In the genomic region with DNA sequence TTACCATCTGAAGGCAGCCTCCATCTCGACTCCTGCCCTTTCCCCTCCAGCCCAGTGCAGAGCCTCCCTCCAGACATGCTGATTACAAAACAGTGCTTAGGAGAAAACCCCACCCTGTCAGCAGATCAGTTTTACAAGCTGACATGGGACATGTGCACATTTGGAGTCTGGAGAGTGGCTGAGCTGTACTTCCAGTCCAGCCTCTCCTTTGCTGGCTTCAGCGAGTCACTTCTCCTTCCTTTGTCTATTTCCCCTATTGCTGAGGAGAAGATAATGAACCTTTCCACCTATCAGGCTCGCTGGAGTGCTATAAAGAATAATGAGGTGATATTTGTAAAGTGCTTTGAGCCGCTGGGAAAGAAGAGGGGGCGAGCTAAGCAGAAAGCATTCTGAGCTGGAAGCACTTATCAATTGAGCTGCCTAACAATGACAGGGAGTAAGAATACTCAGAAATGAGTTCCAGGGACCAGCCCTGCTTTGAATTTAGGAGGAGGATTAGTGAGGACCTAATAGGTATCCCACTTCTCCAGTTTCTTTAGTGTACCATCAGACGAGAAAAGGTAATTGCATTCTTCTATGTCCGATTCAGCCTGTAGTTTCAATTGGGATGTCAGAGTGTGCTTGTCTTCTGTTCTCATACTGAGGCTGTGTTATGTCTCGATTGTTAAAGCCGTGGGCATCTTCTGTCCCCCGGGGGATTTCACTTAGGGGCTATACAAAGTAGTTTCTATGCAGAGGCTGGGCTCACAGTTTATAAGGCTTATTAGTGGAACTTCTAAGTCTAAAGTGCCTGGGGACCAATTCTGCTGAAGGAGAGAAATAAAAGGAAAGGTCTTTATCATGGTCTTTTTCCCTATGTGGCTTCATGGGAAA, we compare ENCODE assay signal across 9 mouse cellular contexts.
DNase-seq lines count a peak whose midpoint lies in the region; ATAC-seq and TF ChIP-seq lines count a peak whose summit lies in the region.
"Had no signal": no experiment of that assay in that cellular context is flagged by ENCODE, and none has a peak within 500 bp of the region (broad histone marks: within the 10 kb centered on the region; RNA-seq: fewer than 3 reads in every experiment).

No protein-coding gene starts in this region.

- H3K4me1 ChIP-seq in forebrain, postnatal 0 days (ENCODE audit: insufficient read depth): peaks cover 18% of the 10 kb centered on the region; the same call in 1 of the 2 replicates
- peaks cover 47% of the 10 kb centered on the region for H3K4me1 ChIP-seq in hindbrain, embryonic 15.5 days (replicated peaks)
- peaks cover 8% of the 10 kb centered on the region; the same call in 1 of the 2 replicates for H3K4me1 ChIP-seq in small intestine, adult 2 months (ENCODE audit: control insufficient read depth, insufficient read depth, insufficient read length, low read length)

- TF ChIP-seq CTCF in forebrain, postnatal 0 days (IDR thresholded peaks at IDR 0.05; ENCODE audit: low read depth): no peak
- no peak for TF ChIP-seq CTCF in small intestine, adult 2 months (IDR thresholded peaks at IDR 0.05; ENCODE audit: extremely low read depth, insufficient read length, insufficient replicate concordance, low read depth, low read length)

- H3K27me3 ChIP-seq in forebrain, postnatal 0 days (ENCODE audit: insufficient read depth, low read length): 0 out of 2 replicates have a peak, but pooled peaks cover 3% of the 10 kb centered on the region
- H3K27me3 ChIP-seq in hindbrain, embryonic 15.5 days: no peaks in the 10 kb centered on the region
- H3K27me3 ChIP-seq in small intestine, adult 2 months (ENCODE audit: control insufficient read depth, insufficient read depth, low read length): no peaks in the 10 kb centered on the region

- H3K9ac ChIP-seq in forebrain, postnatal 0 days: no peak overlapping the region
- peak overlapping the region; percentile 32 for H3K9ac ChIP-seq in hindbrain, embryonic 15.5 days
- H3K9ac ChIP-seq: liver, embryonic 14.5 days had no signal

- peak overlapping the region; percentile 21; the same call in 1 of the 2 replicates for H3K27ac ChIP-seq in forebrain, postnatal 0 days (ENCODE audit: low read depth, low read length)
- peak overlapping the region; percentile 20 for H3K27ac ChIP-seq in hindbrain, embryonic 15.5 days (replicated peaks)
- peak overlapping the region; percentile 48 for H3K27ac ChIP-seq in small intestine, adult 2 months (ENCODE audit: insufficient read depth, low read depth, low read length)
- H3K27ac ChIP-seq: liver, embryonic 14.5 days had no signal

- H3K9me3 ChIP-seq in forebrain, postnatal 0 days (ENCODE audit: low read length): no peaks in the 10 kb centered on the region
- H3K9me3 ChIP-seq in hindbrain, embryonic 15.5 days: no peaks in the 10 kb centered on the region

- ATAC-seq in forebrain, postnatal 0 days: peak; percentile 91
- peak; percentile 73 for ATAC-seq in hindbrain, embryonic 15.5 days (ENCODE audit: low FRiP score, low read depth)

- H3K36me3 ChIP-seq in forebrain, postnatal 0 days (ENCODE audit: insufficient read depth): no peaks in the 10 kb centered on the region
- H3K36me3 ChIP-seq in hindbrain, embryonic 15.5 days: no peaks in the 10 kb centered on the region
- H3K36me3 ChIP-seq in small intestine, adult 2 months (ENCODE audit: control insufficient read depth, insufficient read depth, low read length): no peaks in the 10 kb centered on the region

- TF ChIP-seq POLR2A in small intestine, adult 2 months (IDR thresholded peaks at IDR 0.05; ENCODE audit: low read depth, low read length): no peak

- peak overlapping the region; percentile 5; the same call in 1 of the 2 replicates for H3K4me2 ChIP-seq in forebrain, postnatal 0 days (ENCODE audit: low read depth)
- H3K4me2 ChIP-seq in hindbrain, embryonic 15.5 days: peak overlapping the region; percentile 26

- WGBS in forebrain, postnatal 0 days: 9% methylated on average over 10 of the region's 10 CpGs
- WGBS in hindbrain, embryonic 15.5 days: 13% methylated on average over 10 of the region's 10 CpGs
- 50% methylated on average over 10 of the region's 10 CpGs for WGBS in small intestine, adult 2 months

- peak; percentile 76 for DNase-seq in urinary bladder, postnatal 14 days (ENCODE audit: low spot score)
- no peak for DNase-seq in urinary bladder, adult 2 months (ENCODE audit: low spot score)
- peak; percentile 28 for DNase-seq in forebrain, postnatal 0 days
- DNase-seq in lung, postnatal 10 days: peak; percentile 73
- no peak for DNase-seq in left cerebral cortex, adult 8-10 months (ENCODE audit: low spot score in 2 of 2)
- no peak for DNase-seq in spleen, postnatal 36 days (ENCODE audit: low spot score in 2 of 2)

- no peak overlapping the region for H3K4me3 ChIP-seq in forebrain, postnatal 0 days (ENCODE audit: low read depth, low read length)
- H3K4me3 ChIP-seq in hindbrain, embryonic 15.5 days: no peak overlapping the region
- no peak overlapping the region for H3K4me3 ChIP-seq in small intestine, adult 2 months (ENCODE audit: low read depth, low read length)

Comparison
In these comparisons a context has a peak if more than half of its experiments do, and no peak if none do; other contexts are left out.
1. DNase-seq: peak in urinary bladder, postnatal 14 days (single experiment), forebrain, postnatal 0 days (single experiment) and lung, postnatal 10 days (single experiment); none in urinary bladder, adult 2 months (single experiment), left cerebral cortex, adult 8-10 months (0 of 2) and spleen, postnatal 36 days (0 of 2).
2. Peak in every context shown above with its lines, with median percentiles within 50 percentile points of each other: H3K27ac ChIP-seq.